Mouse (Mus musculus) myocyte (in vitro differentiated cells): ENCODE measurements around the gene Efna4.

Experiments
- E2F4 ChIP-seq: IDR thresholded peaks from one replicate; pipeline ENCODE4 v1.6.1; 2011; ENCODE audit warnings: mild to moderate bottlenecking, control low read depth, moderate library complexity; ENCODE audit not compliant: insufficient read depth
- MAX ChIP-seq: IDR thresholded peaks from one replicate; pipeline ENCODE4 v1.6.1; 2011; ENCODE audit warnings: low read depth, mild to moderate bottlenecking, control low read depth
- MYOG ChIP-seq, 3 experiments: IDR thresholded peaks; one replicate each; pipeline ENCODE4 v1.6.1; 2011; ENCODE audit warnings: control low read depth in 2 of 3, low read depth in 2 of 3, mild to moderate bottlenecking in 2 of 3; ENCODE audit not compliant: insufficient read length in 2 of 3, control insufficient read depth in 1 of 3, insufficient read depth in 1 of 3
- POLR2A ChIP-seq: IDR thresholded peaks from one replicate; pipeline ENCODE4 v1.6.1; 2011; ENCODE audit warnings: low read depth, mild to moderate bottlenecking, control low read depth, moderate library complexity; ENCODE audit not compliant: insufficient read length
- POLR2AphosphoS2 ChIP-seq: IDR thresholded peaks from one replicate; pipeline ENCODE4 v1.6.1; 2011; ENCODE audit warnings: low read depth, control low read depth; ENCODE audit not compliant: insufficient read length
- SRF ChIP-seq: IDR thresholded peaks from one replicate; pipeline ENCODE4 v1.6.1; 2011; ENCODE audit warnings: low read depth; ENCODE audit not compliant: control insufficient read depth, insufficient read length
- USF1 ChIP-seq: IDR thresholded peaks from one replicate; pipeline ENCODE4 v1.6.1; 2011; ENCODE audit warnings: low read depth, mild to moderate bottlenecking, control low read depth, moderate library complexity

- TF ChIP-seq POLR2AphosphoS2 (no peak), E2F4 (no peak), SRF (no peak), POLR2A (no peak), MAX (no peak), USF1 (no peak), MYOG (IDR thresholded peaks at IDR 0.05; ENCODE audit: control insufficient read depth in 1 of 3, insufficient read depth in 1 of 3, insufficient read length in 2 of 3, low read depth in 2 of 3) (no peak)
Observed at GRCm38 (mm10) chr3:89385451-89385850, 47.6 kb upstream of the Efna4 start.
